Mouse (Mus musculus) urinary bladder, postnatal 10 days (tissue): Measurements from ENCODE around the gene Eid1.

Experiments
- DNase-seq: peaks from one replicate; pipeline ENCODE4 v3.0.0; 2022; ENCODE audit warnings: low spot score

Gene Eid1

GRCm38 (mm10) chr2:125667721-125668120 lies 5.2 kb upstream of the Eid1 start:
- no peak for DNase-seq

GRCm38 (mm10) chr2:125670846-125671245 lies 2.0 kb upstream of the Eid1 start:
- DNase-seq, result no peak

- no peak for DNase-seq
These were observed 333 bp upstream of the Eid1 start for GRCm38 (mm10) chr2:125672568-125672956.

GRCm38 (mm10) chr2:125681811-125682210 lies 8.9 kb downstream of the Eid1 start:
- DNase-seq, result no peak

GRCm38 (mm10) chr2:125683895-125684294 lies 11.0 kb downstream of the Eid1 start:
- DNase-seq, result no peak

GRCm38 (mm10) chr2:125684559-125685440 lies 11.9 kb downstream of the Eid1 start:
- no peak for DNase-seq

GRCm38 (mm10) chr2:125685441-125686150 lies 12.7 kb downstream of the Eid1 start:
- DNase-seq, result no peak

GRCm38 (mm10) chr2:125692010-125692409 lies 19.1 kb downstream of the Eid1 start:
- DNase-seq, result no peak

- DNase-seq, result no peak
These were observed 21.9 kb downstream of the Eid1 start for GRCm38 (mm10) chr2:125694798-125695197.

GRCm38 (mm10) chr2:125696219-125696618 lies 23.3 kb downstream of the Eid1 start:
- DNase-seq, result no peak

- no peak for DNase-seq
These were observed 28.7 kb downstream of the Eid1 start for GRCm38 (mm10) chr2:125701606-125702005.

- DNase-seq, result no peak
These were observed 30.0 kb downstream of the Eid1 start for GRCm38 (mm10) chr2:125702851-125703250.

- DNase-seq, result no peak
These were observed 32.2 kb downstream of the Eid1 start for GRCm38 (mm10) chr2:125704907-125705631.

- no peak for DNase-seq
These were observed 33.6 kb downstream of the Eid1 start for GRCm38 (mm10) chr2:125706510-125706921.

- no peak for DNase-seq
These were observed 43.7 kb downstream of the Eid1 start for GRCm38 (mm10) chr2:125716599-125716998.

GRCm38 (mm10) chr2:125723086-125723407 lies 50.2 kb downstream of the Eid1 start:
- no peak for DNase-seq

- DNase-seq, result no peak
These were observed 50.7 kb downstream of the Eid1 start for GRCm38 (mm10) chr2:125723408-125724085.

GRCm38 (mm10) chr2:125724086-125724430 lies 51.2 kb downstream of the Eid1 start, which contains the start of gene Shc4:
Gene Shc4, minus strand, starts transcription at chr2:125724148.
- DNase-seq, result no peak
